Mouse (Mus musculus): ENCODE results near the gene Mreg.
"Not testable (repeated sequence)": the region's sequence is repeated elsewhere in the genome, so short reads cannot be mapped to it uniquely, and the experiment has no call there.

The Mreg gene

GRCm38 (mm10) chr1:72227546-72227945, 15.4 kb upstream of the Mreg start:
- in situ Hi-C loops (cut with MboI): no loop called here

- in situ Hi-C loops (cut with MboI): no loop called here
These were observed 14.9 kb upstream of the Mreg start for GRCm38 (mm10) chr1:72226887-72227481.

- in situ Hi-C loops (cut with MboI): no loop called here
These were observed 14.2 kb upstream of the Mreg start for GRCm38 (mm10) chr1:72226172-72226886.

DNA sequence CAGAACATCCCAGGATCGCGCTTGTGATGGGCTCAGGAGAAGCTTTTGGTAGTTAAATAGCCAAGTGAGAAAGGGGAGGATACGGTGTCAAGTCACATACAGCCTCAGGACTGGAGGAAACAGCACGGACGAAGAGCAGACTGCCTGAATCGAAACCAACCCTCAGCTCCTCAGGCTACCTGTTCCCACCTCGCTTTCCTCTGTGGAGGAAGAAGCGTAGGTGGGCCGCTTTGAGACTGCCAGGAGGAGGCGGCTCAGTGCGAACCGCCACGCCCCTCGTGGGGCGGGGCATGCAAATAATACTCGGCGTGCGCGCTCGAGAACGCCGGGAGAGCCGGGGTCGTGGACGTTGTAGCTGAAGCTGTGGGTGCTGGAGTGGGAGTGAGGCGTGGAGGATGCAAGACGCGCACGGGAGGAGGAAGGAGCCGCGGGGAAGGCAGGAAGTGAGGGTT, 13.6 kb upstream of the Mreg start:
- in situ Hi-C loops (cut with MboI): not testable (repeated sequence)

GRCm38 (mm10) chr1:72225054-72225718, 13.1 kb upstream of the Mreg start:
- in situ Hi-C loops (cut with MboI): no loop called here

DNA sequence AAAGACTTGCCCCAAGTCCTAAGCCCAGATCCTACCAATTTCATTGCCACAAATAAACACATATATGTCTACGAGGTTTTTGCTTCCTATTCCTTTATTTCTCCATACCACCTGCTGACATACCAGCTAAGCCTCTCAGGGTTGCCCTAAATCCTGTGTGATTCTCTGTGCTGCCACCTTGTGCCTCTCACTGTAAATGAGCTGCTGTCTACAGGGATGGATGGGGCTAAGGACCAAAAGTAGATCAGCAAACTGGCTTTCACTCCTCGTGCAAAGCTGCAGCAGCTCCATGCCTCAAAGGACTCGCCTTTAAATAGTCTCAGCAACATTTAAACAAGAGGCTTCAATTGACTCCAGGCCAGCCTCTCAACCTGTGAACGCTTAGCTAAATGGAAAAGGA, 7.9 kb upstream of the Mreg start:
- in situ Hi-C loops (cut with MboI): no loop called here

GRCm38 (mm10) chr1:72219116-72219515, 7.0 kb upstream of the Mreg start:
- in situ Hi-C loops (cut with MboI): no loop called here

DNA sequence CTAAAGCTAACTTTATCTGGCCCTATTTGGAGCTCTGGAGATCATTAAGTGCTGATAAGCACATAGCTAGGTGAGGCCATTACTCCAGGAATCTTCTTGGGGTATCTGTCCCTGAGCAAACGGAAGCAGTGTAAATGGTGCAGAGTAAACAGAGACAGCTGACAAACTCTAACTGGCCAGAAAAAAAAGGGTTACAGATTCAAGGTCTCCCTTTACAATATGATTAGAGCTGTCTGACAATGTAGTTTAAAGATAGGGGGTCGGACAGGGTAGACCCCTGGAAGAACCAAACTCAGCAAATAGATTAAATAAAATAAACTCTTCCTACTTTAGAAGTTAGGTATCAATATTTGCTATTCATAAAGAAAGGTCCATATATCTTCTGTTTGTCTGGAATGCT, 6.5 kb upstream of the Mreg start:
- in situ Hi-C loops (cut with MboI): no loop called here

- in situ Hi-C loops (cut with MboI): no loop called here
These were observed 4.7 kb upstream of the Mreg start for GRCm38 (mm10) chr1:72216761-72217160.

GRCm38 (mm10) chr1:72215174-72215573, 3.1 kb upstream of the Mreg start:
- in situ Hi-C loops (cut with MboI): no loop called here

DNA sequence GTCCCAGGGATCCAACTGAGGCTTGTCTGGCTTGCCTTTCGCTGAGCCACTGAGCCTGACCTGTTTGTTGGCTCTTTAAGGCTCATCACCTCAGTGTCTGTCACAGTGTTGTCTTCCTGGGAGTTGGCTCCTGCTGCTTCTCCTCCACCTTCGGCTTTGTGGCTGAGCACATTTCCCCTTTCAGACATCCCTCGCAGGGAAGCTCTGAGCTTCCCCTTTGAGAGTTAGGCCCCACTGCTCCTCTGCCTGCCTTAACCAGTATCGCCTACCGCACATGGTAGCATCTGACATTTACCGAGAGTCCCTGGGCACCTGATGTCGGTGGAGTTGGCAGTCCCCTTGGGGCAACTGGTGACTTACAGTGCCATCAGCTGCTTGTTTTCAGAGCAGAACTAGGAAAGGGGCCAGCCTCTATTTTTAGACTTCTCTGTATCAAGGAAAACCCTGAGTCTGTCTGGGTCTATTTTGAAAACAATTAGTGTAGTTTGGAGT, 2.4 kb upstream of the Mreg start:
- in situ Hi-C loops (cut with MboI): no loop called here

- in situ Hi-C loops (cut with MboI): no loop called here
These were observed 1.8 kb upstream of the Mreg start for GRCm38 (mm10) chr1:72213954-72214353.

DNA sequence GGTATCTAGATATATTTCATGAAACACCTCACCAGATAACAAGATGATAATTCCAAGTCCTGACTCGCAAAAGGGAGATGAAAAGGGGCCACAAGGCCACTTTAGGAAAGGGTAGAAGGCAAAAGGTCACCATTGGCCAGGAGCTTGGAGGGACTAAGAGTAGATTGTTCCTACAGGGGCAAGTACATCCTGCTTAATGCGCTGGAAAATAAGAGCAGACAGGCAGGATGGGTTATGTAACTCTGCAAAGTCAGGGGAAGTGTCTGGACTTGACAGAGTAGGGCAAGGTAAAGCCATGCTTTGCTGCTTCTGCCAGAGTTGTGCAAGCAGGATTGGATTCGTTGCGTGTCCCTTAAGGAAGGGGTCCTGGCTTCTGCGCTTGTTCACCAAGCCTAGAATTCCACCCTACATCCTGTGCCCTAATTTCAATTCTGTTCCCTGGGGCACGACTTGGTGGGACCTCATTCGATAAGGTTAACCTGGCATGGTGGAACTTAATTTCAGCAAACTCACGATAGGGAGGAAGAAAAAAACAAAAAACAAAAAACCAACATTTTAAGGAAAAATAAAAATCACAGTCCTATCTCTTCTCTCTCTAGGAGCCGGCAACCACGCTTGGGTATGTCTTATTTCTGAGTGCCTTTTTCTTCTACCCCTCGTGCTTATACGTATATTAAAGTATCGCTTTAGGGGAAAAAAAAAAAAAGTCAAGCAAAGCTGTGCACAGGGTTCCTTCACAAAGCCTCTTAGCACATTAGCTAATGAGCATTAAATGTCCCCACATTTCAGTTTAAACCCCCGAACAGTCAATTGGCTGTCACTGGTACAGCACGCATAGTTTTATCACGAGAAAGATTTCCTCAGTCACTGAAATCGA, 1.1 kb downstream of the Mreg start:
- in situ Hi-C loops (cut with MboI): no loop called here

GRCm38 (mm10) chr1:72208095-72208494, 4.0 kb downstream of the Mreg start:
- in situ Hi-C loops (cut with MboI): no loop called here

DNA sequence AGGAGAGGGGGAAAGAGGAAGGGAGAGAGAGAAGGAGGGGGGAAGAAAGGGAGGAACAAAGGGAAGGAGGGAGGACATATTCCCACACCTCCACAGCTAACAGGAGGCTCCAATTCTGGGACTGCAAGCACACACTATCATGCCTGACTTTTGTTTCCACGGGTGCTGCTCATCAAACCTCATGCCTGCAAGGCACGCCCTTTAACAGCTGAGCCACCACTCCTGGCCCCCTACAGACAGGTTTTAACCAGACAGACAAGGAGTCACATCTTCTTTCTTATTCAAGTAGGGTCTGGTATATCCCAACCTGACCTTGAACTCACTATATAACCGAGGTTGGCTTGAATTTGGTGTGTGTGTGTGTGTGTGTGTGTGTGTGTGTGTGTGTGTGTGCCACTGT, 7.0 kb downstream of the Mreg start:
- in situ Hi-C loops (cut with MboI): no loop called here

- in situ Hi-C loops (cut with MboI): no loop called here
These were observed 8.9 kb downstream of the Mreg start for GRCm38 (mm10) chr1:72203204-72203603.

DNA sequence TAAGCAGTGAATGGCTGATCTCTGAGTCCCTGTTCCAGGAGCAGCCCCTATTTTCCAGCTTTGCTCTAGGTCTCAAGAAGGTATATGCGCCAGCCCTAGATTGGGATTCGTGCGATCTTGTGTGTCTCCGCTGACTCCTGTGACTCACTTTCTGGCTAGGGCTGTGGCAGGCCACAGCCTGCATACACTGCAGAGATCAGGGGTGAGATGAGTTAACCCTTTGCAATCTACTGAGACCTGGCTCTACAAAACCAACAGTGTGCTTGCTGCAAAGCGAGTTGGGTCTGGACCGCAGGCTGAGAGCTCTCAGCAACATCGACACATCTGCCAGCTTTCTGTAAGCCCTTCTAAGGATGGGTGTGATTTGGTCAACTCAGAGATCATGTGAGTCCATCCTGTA, 9.4 kb downstream of the Mreg start:
- in situ Hi-C loops (cut with MboI): no loop called here

DNA sequence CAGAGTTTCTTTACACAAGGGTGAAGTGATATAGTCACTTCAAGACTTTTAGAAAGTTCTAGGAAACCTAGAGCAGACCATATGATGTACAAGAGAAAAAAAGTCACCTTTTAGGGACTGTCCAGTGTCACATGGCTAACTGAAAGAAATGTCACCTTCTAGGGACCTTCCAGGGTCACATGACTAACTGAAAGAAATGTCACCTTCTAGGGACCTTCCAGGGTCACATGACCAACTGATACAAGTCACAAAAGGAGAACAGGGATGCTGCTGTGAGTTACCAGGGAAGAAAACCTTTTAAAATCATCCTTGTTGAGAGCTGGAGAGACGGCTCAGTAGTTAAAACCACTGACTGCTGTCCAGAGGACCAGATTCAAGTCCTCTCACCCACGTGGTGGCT, 10.0 kb downstream of the Mreg start:
- in situ Hi-C loops (cut with MboI): no loop called here

DNA sequence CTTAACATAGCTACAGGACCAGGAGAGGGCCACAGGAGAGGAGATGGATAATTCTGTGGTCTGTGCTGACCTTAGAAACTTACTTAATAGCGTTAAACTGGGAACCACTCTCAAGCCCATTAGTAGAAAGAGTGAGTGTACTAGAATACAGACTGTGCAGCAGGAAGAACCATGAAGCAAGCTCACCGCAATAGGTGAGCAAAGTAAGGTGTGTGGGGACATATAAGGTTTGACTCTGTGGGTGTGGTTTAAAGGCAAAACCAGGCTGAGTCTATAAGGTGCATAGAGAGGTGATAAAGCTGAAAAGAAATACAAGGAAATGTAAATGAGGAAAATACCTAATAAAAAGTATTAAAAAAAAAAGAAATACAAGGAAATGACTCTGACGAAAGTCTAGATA, 11.0 kb downstream of the Mreg start:
- in situ Hi-C loops (cut with MboI): no loop called here

GRCm38 (mm10) chr1:72198142-72198806, 13.8 kb downstream of the Mreg start:
- in situ Hi-C loops (cut with MboI): no loop called here

- in situ Hi-C loops (cut with MboI): no loop called here
These were observed 15.3 kb downstream of the Mreg start for GRCm38 (mm10) chr1:72196626-72197359.

Measured in mature B cell (primary cell).